Mouse (Mus musculus) heart, embryonic 15.5 days (tissue): ENCODE results near the gene Zfp72. TPM values are rescaled to one million over a fixed set of nuclear protein-coding genes. Genes with fewer than 3 reads are reported as not detected.

Experiments
- ATAC-seq: fragments of 200-750 bp; cut with Nextera tagmentation; replicated peaks from 2 replicates; pipeline ENCODE4 v1.8.0; 2017; ENCODE audit warnings: low read depth, moderate TSS enrichment; ENCODE audit not compliant: insufficient number of reproducible peaks, insufficient read depth, low FRiP score
- H3K27ac ChIP-seq: fragments of 300-500 bp; sonication (generic); 2 replicates; pipeline ENCODE4 v1.5.1; 2015; ENCODE audit warnings: mild to moderate bottlenecking, inconsistent platforms
- H3K27me3 ChIP-seq: fragments of 300-500 bp; sonication (generic); 2 replicates; pipeline ENCODE4 v1.6.1; 2015; ENCODE audit warnings: inconsistent platforms
- H3K36me3 ChIP-seq: fragments of 300-500 bp; sonication (generic); 2 replicates; pipeline ENCODE4 v1.6.1; 2015; ENCODE audit warnings: mild to moderate bottlenecking, inconsistent platforms
- H3K4me1 ChIP-seq: fragments of 300-500 bp; sonication (generic); replicated peaks from 2 replicates; pipeline ENCODE4 v1.6.1; 2015; ENCODE audit warnings: inconsistent platforms
- H3K4me2 ChIP-seq: fragments of 300-500 bp; sonication (generic); 2 replicates; pipeline ENCODE4 v1.6.1; 2015; ENCODE audit warnings: inconsistent platforms, mild to moderate bottlenecking, moderate library complexity
- H3K4me3 ChIP-seq: fragments of 300-500 bp; sonication (generic); 2 replicates; pipeline ENCODE4 v1.5.1; 2015; ENCODE audit warnings: mild to moderate bottlenecking, inconsistent platforms
- H3K9ac ChIP-seq: fragments of 300-500 bp; sonication (generic); 2 replicates; pipeline ENCODE4 v1.6.1; 2015; ENCODE audit warnings: mild to moderate bottlenecking, inconsistent platforms
- H3K9me3 ChIP-seq: fragments of 300-500 bp; sonication (generic); replicated peaks from 2 replicates; pipeline ENCODE4 v1.6.1; 2016; ENCODE audit warnings: inconsistent platforms
- WGBS: fragments of 180-500 bp; shearing (Covaris S2); methylation state at CpG from one replicate; pipeline ENCODE4 v1.1.7; 2015; ENCODE audit warnings: mixed read lengths; 5-methylcytosine and 5-hydroxymethylcytosine counted together
- polyA plus RNA-seq: library from polyadenylated mRNA; unstranded; fragments of >200 nt; fragmentation: Nextera tagmentation; extraction: Ambion mirVana; gene quantifications from 2 replicates; pipeline ENCODE4 v1.2.1, GENCODE M21; 2015

The Zfp72 gene
- 3.8 and 4.8 TPM in 2 replicates for polyA plus RNA-seq

DNA sequence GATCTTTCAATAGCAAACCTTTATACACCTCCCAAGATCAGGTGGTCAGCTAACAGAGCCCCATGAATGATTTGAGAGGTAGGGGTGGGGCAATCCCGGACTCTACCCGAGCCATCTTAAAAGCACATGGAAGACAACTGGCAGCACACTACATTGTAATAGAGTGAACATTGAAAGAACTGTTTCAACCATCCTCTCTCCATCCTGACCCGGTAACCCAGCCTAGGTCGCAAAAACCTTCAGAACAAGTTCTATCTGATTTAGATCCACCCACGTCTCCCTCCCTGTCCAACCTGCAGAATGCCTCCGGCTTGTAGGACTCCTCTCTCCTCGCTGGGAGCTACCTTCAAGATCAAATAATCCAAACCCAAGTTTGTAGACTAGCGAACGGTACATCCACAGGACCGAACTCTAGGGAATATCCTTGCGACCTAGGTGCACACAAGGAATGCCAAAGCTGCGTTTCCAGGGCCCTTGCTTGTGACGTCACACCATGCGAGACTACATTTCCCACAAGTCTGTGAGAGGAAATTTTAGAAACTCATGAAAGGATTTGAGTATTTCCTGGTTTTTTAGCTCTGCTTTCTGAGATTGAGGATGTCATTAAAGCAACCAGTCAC, at the start of gene Zfp72:
Gene Zfp72 (minus strand): TSS at position 466 of the 620 bp plus-strand sequence.
- H3K36me3 ChIP-seq: no peaks in the 10 kb centered on the region
- peak; percentile 60; the same call in 1 of the 2 replicates for ATAC-seq
- no peaks in the 10 kb centered on the region for H3K27me3 ChIP-seq
- no peaks in the 10 kb centered on the region for H3K9me3 ChIP-seq
- no peak within 1 kb of the TSS for H3K27ac ChIP-seq
- H3K4me3 ChIP-seq: peak within 1 kb of the TSS; percentile 57
- H3K9ac ChIP-seq: peak within 1 kb of the TSS; percentile 44
- H3K4me1 ChIP-seq: 0 out of 2 replicates have a peak, but pooled peaks cover 5% of the 10 kb centered on the region
- peak within 1 kb of the TSS; percentile 64 for H3K4me2 ChIP-seq
- WGBS: 3% methylated on average over 14 of the region's 14 CpGs

DNA sequence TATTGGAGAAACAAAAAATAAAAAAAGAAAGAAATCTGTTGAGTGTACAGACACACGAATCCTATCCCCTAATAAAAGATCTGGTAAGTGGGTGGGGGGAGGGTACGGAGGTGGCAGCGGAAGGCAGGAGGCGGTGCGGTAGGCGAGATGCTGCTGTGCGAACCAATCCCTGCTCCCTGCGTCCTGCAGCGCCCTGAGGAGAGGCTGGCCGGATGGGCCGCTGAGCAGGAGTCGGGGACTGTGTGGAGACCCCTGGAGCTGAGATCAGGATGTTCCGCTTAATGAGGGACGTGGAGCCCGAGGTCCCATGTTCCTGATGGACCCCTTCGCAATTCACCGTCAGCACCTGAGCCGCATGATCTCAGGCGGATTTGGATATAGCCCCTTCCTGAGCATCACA, 49.3 kb upstream of the Zfp72 start:
- H3K9me3 ChIP-seq: peaks cover 15% of the 10 kb centered on the region; the same call in 1 of the 2 replicates
- no peak overlapping the region for H3K27ac ChIP-seq
- no peak overlapping the region for H3K4me3 ChIP-seq
- H3K4me1 ChIP-seq: no peaks in the 10 kb centered on the region
- peaks cover 27% of the 10 kb centered on the region for H3K36me3 ChIP-seq
- no peak overlapping the region for H3K4me2 ChIP-seq
- no peaks in the 10 kb centered on the region for H3K27me3 ChIP-seq
- ATAC-seq: no peak
- H3K9ac ChIP-seq: no peak overlapping the region
- WGBS: 22% methylated on average over 19 of the region's 19 CpGs

DNA sequence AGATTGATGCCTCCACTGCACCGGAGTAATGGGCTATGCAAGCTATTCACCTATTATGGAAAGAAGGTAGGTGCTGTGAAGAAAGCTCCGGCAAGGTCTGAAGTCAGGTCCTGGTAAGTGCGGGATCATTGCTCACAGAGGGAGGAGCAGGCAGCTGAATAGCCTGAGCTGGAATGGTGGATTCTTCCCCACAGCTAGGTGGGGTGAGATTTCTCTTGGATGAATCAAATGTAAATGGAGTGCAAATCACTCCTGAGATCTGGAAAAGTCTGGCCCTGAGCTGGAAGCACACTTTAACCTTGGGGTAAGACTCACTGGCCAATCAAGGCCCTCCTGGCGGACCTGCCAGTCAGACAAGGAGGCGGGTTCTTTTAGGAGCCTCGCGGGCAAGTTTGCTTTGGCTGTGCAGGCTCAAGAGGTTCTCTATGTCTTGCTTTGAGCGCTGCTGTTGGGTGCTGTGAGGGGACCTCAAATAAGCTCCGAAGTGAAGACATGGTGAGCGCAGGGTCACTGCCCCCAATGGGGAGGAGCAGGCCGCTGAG, 8.7 kb upstream of the Zfp72 start, which contains the start of gene Ftl1-ps1:
Gene Ftl1-ps1 (plus strand): TSS at position 397 of the 542 bp plus-strand sequence.
- Histone ChIP-seq H3K4me1 (no peaks in the 10 kb centered on the region), H3K4me3 (peak within 1 kb of the TSS; percentile 19; the same call in 1 of the 2 replicates), H3K27me3 (no peaks in the 10 kb centered on the region; the same call in 1 of the 2 replicates), H3K27ac (no peak within 1 kb of the TSS), H3K9ac (no peak within 1 kb of the TSS), H3K4me2 (peak within 1 kb of the TSS; percentile 50), H3K9me3 (no peaks in the 10 kb centered on the region), H3K36me3 (no peaks in the 10 kb centered on the region)
- no peak for ATAC-seq
- WGBS: 15% methylated on average over 11 of the region's 11 CpGs

DNA sequence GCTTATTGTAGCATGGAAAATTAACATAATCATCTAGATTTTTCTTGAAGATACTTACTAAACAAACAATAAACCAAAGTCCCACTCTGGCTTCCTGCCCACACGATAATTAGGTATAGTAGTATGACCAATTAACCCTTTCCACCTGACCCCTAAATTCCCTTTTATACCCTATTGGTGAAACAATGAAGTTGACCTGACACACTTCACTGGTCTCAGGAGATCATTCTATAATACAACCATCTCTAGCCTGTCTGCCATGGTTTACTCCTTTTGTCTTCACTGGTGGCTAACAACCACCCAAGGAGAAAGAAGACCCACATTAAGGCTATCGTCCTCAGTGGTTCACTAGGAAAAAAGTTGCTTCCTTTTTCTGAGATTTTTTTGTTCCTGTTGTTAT, 520 bp upstream of the Zfp72 start:
- H3K36me3 ChIP-seq: no peaks in the 10 kb centered on the region
- no peaks in the 10 kb centered on the region for H3K9me3 ChIP-seq
- H3K4me3 ChIP-seq: no peak overlapping the region
- no peak overlapping the region for H3K27ac ChIP-seq
- H3K4me2 ChIP-seq: no peak overlapping the region
- H3K27me3 ChIP-seq: no peaks in the 10 kb centered on the region
- no peak for ATAC-seq
- H3K4me1 ChIP-seq: 0 out of 2 replicates have a peak, but pooled peaks cover 5% of the 10 kb centered on the region
- 78% methylated on average over 2 of the region's 2 CpGs for WGBS
- no peak overlapping the region for H3K9ac ChIP-seq

DNA sequence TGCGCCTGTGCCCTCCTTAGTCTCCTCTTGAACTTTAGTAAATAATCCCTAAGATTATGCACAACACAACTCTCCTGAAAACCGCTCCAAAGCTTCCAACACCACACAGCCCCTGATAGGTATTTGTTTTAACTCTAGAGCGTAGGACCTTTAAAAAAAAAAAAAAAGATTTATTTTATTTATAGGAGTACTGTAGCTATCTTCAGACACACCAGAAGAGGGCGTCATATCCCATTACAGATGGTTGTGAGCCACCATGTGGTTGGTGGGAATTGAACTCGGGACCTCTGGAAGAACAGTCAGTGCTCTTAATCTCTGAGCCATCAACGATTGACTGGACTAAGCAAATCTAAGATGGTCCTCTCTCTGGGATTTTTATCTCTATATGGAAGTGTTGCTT, 906 bp downstream of the Zfp72 start:
- Histone ChIP-seq H3K36me3 (no peaks in the 10 kb centered on the region), H3K27me3 (no peaks in the 10 kb centered on the region), H3K4me3 (peak overlapping the region; percentile 57), H3K4me2 (peak overlapping the region; percentile 64), H3K4me1 (0 out of 2 replicates have a peak, but pooled peaks cover 5% of the 10 kb centered on the region), H3K9ac (no peak overlapping the region), H3K27ac (no peak overlapping the region), H3K9me3 (no peaks in the 10 kb centered on the region)
- ATAC-seq: no peak
- WGBS: 61% methylated on average over 6 of the region's 6 CpGs

DNA sequence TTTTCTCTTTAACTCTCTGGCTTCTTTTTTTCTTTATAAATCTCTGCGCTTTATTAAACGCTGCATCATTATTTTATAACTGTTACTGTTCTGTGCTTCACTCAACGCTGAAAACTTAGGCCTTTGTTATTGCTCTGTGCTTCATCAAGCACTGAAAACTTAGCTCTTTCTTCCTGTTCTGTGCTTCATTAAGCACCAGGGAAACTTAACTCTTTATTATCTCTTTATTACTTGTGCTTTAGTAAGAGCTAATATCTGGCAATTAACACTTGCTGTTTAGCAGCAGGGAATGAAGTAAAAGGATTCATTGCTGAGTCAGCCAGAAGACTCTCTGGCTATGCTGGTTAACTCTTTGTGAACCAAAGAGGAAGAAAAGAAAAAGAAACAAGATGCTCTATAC, 8.3 kb downstream of the Zfp72 start:
- Histone ChIP-seq H3K4me2 (no peak overlapping the region), H3K27ac (0 out of 2 replicates have a peak overlapping the region, but pooled peaks have one; percentile 2), H3K4me1 (no peaks in the 10 kb centered on the region), H3K27me3 (no peaks in the 10 kb centered on the region), H3K9me3 (no peaks in the 10 kb centered on the region), H3K9ac (no peak overlapping the region), H3K4me3 (no peak overlapping the region), H3K36me3 (no peaks in the 10 kb centered on the region)
- 62% methylated on average over 3 of the region's 3 CpGs for WGBS
- ATAC-seq: no peak

DNA sequence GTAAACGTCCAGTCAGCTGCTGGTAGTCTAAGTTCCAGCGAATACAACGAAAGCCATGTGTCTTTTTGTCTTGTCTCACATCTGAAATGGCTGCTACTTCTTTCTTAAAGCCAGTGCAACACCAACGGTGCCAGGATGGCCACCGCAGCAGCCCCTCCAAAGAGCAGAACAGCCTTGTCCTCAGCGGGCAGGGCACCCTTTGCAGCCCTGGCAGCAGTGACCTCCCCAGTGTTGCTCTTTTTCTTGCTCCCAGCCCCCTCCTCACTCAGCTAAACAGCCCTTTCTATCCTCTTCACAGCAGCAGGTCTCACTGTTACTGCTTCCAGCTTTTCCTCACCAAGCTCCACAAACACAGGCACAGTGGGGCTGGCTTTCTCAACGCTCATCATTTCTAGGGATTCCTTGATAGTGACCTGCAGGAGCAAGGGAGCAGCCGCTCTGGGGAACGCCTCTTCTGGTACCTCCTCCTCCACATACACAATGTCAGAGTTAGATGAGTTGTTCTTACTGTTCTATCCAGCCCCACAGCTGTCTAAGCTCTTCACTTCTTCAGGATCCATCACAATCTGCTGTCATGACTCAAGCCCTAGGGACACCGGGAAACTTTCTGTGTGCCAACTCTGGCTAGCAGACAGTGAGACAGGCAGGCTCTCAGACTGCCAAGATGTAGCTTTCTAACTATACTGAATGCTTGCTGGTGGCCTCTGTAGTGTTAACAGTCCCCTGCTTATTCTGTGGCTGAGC, 8.9 kb downstream of the Zfp72 start:
- Histone ChIP-seq H3K9ac (no peak overlapping the region), H3K36me3 (no peaks in the 10 kb centered on the region), H3K27ac (0 out of 2 replicates have a peak overlapping the region, but pooled peaks have one; percentile 2), H3K4me1 (no peaks in the 10 kb centered on the region), H3K9me3 (no peaks in the 10 kb centered on the region), H3K4me3 (no peak overlapping the region), H3K27me3 (no peaks in the 10 kb centered on the region), H3K4me2 (no peak overlapping the region)
- no peak for ATAC-seq
- WGBS: 66% methylated on average over 10 of the region's 10 CpGs

DNA sequence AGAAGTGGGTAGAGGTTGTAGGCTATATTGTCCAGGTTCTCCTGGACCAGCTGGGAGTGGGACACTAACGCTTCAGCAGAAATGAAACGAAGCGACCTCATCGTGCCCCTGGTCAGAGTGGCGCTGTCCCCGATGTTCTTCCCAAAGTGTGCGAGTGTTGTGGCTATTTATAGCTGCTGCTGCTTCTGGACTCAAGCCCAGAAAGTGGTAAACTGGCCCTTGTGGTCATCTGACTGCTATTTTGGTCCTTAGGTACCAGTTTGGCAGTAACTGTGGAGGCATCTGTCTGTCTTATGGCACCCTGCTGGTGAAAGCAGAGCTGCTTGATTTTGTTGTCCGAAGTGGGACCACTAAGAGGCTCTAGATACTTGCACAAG, 26.8 kb downstream of the Zfp72 start, which contains the start of gene Lrrc14b:
Gene Lrrc14b (minus strand): TSS at position 147 of the 377 bp plus-strand sequence.
- peak within 1 kb of the TSS; percentile 62 for H3K9ac ChIP-seq
- H3K4me1 ChIP-seq: peaks cover 20% of the 10 kb centered on the region
- peak within 1 kb of the TSS; percentile 61 for H3K4me2 ChIP-seq
- H3K27me3 ChIP-seq: no peaks in the 10 kb centered on the region
- H3K27ac ChIP-seq: peak within 1 kb of the TSS; percentile 93
- peak within 1 kb of the TSS; percentile 47 for H3K4me3 ChIP-seq
- 31% methylated on average over 8 of the region's 8 CpGs for WGBS
- ATAC-seq: peak; percentile 86
- no peaks in the 10 kb centered on the region for H3K9me3 ChIP-seq
- peaks cover 15% of the 10 kb centered on the region for H3K36me3 ChIP-seq

DNA sequence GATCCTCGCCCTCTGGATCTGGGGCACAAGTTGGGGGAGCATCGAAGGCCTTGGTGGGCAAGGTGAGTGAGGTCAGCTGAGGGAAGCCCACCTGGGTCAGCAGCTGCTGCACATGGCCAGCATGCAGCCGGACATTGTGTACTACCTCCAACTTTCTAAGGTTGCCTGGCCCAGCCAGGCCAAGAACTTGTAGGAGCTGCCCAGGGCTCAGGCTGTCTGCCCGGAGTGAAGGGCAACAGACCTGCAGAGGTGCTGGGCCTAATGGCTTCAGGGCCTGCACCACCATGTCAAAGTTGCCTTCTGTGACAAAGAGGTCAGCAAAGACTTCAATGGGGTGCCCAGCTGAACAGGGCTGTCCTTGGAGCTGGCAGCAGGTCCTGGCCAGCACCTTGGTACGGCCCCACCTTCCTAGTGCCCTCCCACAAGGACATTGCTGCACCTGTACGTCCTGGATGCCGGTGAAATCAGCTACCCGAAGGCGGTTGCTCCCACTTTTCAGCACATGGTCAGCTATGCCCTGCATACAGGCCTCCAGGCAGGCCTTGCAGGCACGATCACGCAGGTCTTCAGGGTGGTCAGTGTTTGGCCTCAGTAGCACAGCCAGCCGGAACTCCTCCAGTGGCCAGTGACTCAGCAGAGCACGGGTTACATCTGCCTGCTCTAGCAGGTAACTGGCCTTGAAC, 27.3 kb downstream of the Zfp72 start:
- Histone ChIP-seq H3K36me3 (peaks cover 20% of the 10 kb centered on the region), H3K9me3 (no peaks in the 10 kb centered on the region), H3K4me2 (peak overlapping the region; percentile 61), H3K9ac (peak overlapping the region; percentile 62), H3K4me1 (peaks cover 20% of the 10 kb centered on the region), H3K4me3 (peak overlapping the region; percentile 47), H3K27ac (peak overlapping the region; percentile 93), H3K27me3 (no peaks in the 10 kb centered on the region)
- ATAC-seq: peak; percentile 24
- WGBS: 64% methylated on average over 13 of the region's 13 CpGs

DNA sequence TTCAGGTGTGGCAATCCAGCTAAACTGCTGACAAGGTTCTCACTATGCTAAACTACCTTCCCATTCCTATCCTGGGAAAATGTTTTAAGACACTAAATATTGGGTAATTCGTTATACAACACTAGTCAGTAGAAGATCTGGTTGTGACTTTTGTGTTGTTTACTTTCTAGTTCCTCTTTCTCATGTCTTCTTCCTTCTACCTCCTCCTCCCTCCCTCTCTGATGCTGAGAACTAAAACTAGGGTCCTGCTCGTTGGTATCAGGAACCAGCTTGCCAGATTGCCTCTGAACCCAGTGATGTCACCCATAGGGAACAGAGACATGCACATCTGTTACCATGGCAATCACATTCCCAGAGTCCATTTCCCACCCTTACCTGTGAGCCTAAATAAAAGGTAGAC, 28.4 kb downstream of the Zfp72 start:
- Histone ChIP-seq H3K27me3 (no peaks in the 10 kb centered on the region), H3K9ac (no peak overlapping the region), H3K4me3 (peak overlapping the region; percentile 47; the same call in 1 of the 2 replicates), H3K9me3 (no peaks in the 10 kb centered on the region), H3K4me2 (peak overlapping the region; percentile 61), H3K27ac (no peak overlapping the region), H3K4me1 (peaks cover 20% of the 10 kb centered on the region), H3K36me3 (peaks cover 29% of the 10 kb centered on the region)
- no peak for ATAC-seq
- WGBS: 67% methylated on average over 2 of the region's 2 CpGs

DNA sequence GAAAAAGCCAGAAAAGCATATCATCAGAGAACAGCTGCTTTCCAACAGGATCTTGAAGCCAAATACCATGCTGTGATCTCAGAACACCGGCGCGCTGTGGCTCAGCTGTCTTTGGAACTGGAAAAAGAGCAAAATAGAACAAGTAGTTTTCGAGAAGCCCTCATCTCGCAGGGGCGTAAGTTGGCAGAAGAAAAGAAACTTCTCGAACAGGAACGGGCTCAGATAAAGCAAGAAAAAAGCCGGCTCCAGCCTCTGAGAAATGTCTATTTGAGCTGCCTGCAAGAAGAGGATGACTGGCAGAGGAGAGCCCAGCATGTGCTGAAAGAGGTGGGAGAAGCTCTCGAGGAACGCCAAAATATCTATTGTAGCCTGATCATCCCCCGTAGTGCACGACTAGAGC, 34.1 kb downstream of the Zfp72 start:
- Histone ChIP-seq H3K4me1 (no peaks in the 10 kb centered on the region), H3K4me3 (no peak overlapping the region), H3K9me3 (no peaks in the 10 kb centered on the region), H3K9ac (no peak overlapping the region), H3K36me3 (peaks cover 52% of the 10 kb centered on the region), H3K27ac (no peak overlapping the region), H3K27me3 (no peaks in the 10 kb centered on the region), H3K4me2 (no peak overlapping the region)
- WGBS: 95% methylated on average over 13 of the region's 13 CpGs
- ATAC-seq: no peak
